Mouse (Mus musculus) v-Abl transformed pro-B cells (cell line): Measurements from ENCODE around the gene Tfpi2.

Experiments
- in situ Hi-C, 2 experiments: fragments of 400-800 bp; cut with MboI; formaldehyde crosslinking; loops; one replicate each; pipeline ENCODE4 v1.15.1; 2025; ENCODE audit not compliant: unreplicated experiment in 2 of 2

The Tfpi2 gene

GRCm38 (mm10) chr6:3988750-3989149 is at the start of gene Tfpi2:
TSS of gene Tfpi2 (minus strand) at chr6:3988919.
- in situ Hi-C loops = no loop called here

- in situ Hi-C loops = no loop called here
Observed at GRCm38 (mm10) chr6:4030956-4031355, 42.2 kb upstream of the Tfpi2 start.

DNA sequence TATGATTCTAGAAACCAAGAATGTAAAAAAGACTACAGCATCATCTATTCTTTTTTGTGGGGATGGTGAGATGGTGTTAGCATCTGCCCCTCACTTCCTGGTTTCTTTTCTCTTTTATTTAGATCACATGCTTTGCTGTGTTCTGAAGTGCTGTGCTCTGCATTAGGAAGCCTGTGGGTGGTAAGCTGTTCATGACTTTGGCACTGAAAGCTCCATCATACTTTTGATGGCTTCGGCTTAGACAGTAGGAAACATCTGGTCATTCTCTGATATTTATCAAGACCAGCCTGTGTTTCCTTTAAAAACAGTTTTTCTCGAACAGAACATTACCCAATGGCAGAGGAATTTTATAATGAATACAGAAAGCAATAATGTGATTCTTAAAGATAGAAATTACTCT is 37.6 kb upstream of the Tfpi2 start:
- in situ Hi-C loops = no loop called here

DNA sequence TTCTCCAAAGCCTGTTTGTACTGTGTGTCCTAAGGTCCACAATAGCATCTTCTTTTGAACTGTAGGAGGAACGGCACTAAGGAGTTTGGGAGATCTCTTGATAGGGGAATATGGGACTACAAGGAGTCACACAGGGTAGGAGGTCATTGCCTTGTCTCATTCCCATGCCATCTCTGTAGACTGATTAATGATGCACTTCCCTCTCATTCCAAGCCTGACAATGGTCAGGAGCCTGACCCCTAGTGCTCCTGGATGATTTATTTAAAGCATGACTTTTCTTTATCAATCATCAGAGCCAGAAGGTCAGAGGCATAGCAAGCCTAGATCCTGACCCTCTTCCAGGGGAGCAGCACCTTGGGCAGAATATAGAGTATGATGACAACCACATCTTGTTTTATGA is 33.9 kb upstream of the Tfpi2 start:
- in situ Hi-C loops = no loop called here

- in situ Hi-C loops = no loop called here
Observed at GRCm38 (mm10) chr6:4009548-4009947, 20.8 kb upstream of the Tfpi2 start.

DNA sequence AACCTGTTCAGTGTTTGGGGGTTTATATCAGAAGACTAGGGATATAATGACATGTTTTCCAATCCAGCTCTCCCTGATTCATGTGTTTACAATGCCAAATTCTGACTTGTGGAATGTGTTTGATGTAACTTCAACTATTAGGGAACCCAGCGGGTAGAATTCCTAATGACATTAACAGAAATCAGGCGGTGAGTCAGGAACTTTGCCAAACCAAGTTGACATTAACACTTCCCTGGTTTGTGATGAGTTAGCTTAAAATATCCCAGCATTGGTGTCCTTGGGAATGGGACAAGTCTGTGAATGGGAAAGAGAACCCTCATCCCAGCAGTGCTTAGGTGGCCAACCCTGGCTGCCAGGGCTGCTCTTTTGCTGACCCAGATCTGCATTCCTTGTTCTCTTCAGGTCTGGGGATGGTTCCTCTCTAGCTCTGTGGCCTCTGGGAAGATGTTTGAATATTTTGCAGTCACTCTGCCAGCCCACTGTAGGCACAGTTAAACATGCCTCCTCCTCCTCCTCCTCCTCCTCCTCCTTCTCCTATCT is 19.9 kb upstream of the Tfpi2 start:
- in situ Hi-C loops = no loop called here

- in situ Hi-C loops = no loop called here
Observed at GRCm38 (mm10) chr6:4004808-4005207, 16.1 kb upstream of the Tfpi2 start.

GRCm38 (mm10) chr6:4003890-4004306 is 15.2 kb upstream of the Tfpi2 start, which contains the start of gene Gng11:
TSS of gene Gng11 (plus strand) at chr6:4003904.
- in situ Hi-C loops = no loop called here

- in situ Hi-C loops = no loop called here
Observed at GRCm38 (mm10) chr6:4003445-4003844, 14.7 kb upstream of the Tfpi2 start.

DNA sequence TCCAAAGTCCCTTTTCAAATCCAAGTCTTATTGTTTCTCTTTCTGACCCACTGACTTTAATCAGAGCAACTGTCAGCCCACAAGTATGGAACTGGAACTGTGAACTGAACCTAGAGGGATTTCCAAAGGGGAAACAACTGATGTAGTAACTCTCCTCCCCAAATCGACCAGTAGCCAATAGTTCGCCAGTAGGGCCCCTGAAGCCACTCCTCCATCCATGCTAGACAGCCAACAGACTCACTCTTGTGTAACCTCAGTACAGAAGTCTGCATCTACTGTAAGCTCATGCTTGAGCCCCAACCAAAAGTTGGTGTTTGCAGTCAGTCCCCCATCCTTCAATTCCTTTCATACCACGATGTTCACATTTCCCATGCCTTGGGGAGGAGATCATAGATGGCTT is 12.0 kb upstream of the Tfpi2 start:
- in situ Hi-C loops = no loop called here

- in situ Hi-C loops = no loop called here
Observed at GRCm38 (mm10) chr6:3999296-3999695, 10.6 kb upstream of the Tfpi2 start.

GRCm38 (mm10) chr6:3998089-3998488 is 9.4 kb upstream of the Tfpi2 start:
- in situ Hi-C loops = no loop called here

DNA sequence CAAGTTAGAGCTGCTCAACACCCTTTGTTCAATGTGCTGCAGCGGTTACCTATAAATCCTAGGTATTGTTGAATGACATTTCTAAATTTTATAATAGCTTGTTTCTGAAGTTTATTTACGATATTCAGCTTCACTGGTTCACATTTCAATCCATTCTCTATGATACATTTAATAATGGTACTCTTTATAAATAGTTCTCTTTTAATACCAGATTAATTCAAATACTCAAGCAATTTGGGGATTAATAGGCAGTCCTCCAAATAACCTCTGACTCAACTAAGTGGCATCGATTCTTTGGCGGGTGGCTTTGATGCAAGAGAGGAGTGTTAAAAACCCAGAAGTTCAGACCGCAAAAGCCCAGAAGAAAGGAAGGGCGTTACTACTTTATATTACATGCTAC is 4.8 kb upstream of the Tfpi2 start, which contains the start of gene Gngt1:
TSS of gene Gngt1 (plus strand) at position 301 of the 400 bp plus-strand sequence.
- in situ Hi-C loops = no loop called here

- in situ Hi-C loops = no loop called here
Observed at GRCm38 (mm10) chr6:3982661-3983284, 5.9 kb downstream of the Tfpi2 start.

- in situ Hi-C loops = no loop called here
Observed at GRCm38 (mm10) chr6:3973679-3974078, 15.0 kb downstream of the Tfpi2 start.

GRCm38 (mm10) chr6:3967676-3968626 is 20.8 kb downstream of the Tfpi2 start:
- in situ Hi-C loops = no loop called here

- in situ Hi-C loops = no loop called here
Observed at GRCm38 (mm10) chr6:3954969-3955368, 33.8 kb downstream of the Tfpi2 start.

- in situ Hi-C loops = no loop called here
Observed at GRCm38 (mm10) chr6:3936140-3936714, 52.5 kb downstream of the Tfpi2 start.

DNA sequence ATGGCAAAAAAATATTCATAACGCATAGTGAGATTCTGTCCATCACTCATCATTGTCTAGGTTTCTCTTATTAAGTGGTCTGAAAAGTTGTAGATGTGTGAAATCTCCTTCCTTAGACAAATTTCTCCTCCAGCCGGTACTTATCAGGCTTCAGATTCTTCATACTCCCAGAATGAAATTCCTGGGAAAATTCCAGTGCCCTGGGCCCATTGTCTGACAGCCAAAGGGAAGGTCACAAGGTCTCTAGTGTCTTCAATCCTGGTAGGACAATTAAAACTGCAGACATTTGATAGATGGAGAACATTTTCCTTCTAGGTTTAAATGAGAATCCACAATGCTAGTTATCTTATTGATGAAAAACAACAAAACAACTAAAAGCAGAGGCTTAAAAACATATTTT is 53.1 kb downstream of the Tfpi2 start:
- in situ Hi-C loops = no loop called here

GRCm38 (mm10) chr6:3935048-3935447 is 53.7 kb downstream of the Tfpi2 start:
- in situ Hi-C loops = no loop called here

GRCm38 (mm10) chr6:3926140-3926539 is 62.6 kb downstream of the Tfpi2 start:
- in situ Hi-C loops = no loop called here
